29 mouse cellular contexts compared by ENCODE assay signal in genomic region chr5:96762021-96762420, GRCm38 (mm10). TPM values are rescaled to one million over a fixed set of nuclear protein-coding genes. Genes with fewer than 3 reads are reported as not detected.
DNase-seq lines count a peak whose midpoint lies in the region; ATAC-seq and TF ChIP-seq lines count a peak whose summit lies in the region.
"Had no signal": no experiment of that assay in that cellular context is flagged by ENCODE, and none has a peak within 500 bp of the region (broad histone marks: within the 10 kb centered on the region; RNA-seq: fewer than 3 reads in every experiment).

No protein-coding gene starts in this region.

- no peaks in the 10 kb centered on the region for H3K36me3 ChIP-seq in MEL (ENCODE audit: control insufficient read depth in 1 of 2, insufficient read depth in 2 of 2, low read length in 2 of 2)
- H3K36me3 ChIP-seq in kidney, embryonic 14.5 days (ENCODE audit: control insufficient read depth, insufficient read depth, low read length) = peaks cover 10% of the 10 kb centered on the region; the same call in 1 of the 2 replicates
- H3K36me3 ChIP-seq: forebrain, embryonic 12.5 days; hindbrain, embryonic 12.5 days; hindbrain, embryonic 15.5 days had no signal

- H3K79me2 ChIP-seq in MEL (ENCODE audit: control insufficient read depth, insufficient read depth, low read length, poor library complexity) = no peaks in the 10 kb centered on the region

- H3K4me2 ChIP-seq in kidney, embryonic 14.5 days (replicated peaks; ENCODE audit: low read depth, low read length) = no peak overlapping the region
- H3K4me2 ChIP-seq: embryonic facial prominence, embryonic 13.5 days; forebrain, embryonic 12.5 days; heart, embryonic 12.5 days; heart, embryonic 15.5 days; hindbrain, embryonic 12.5 days; hindbrain, embryonic 15.5 days had no signal

- ATAC-seq in granulocyte monocyte progenitor cell, adult 5-6 weeks (replicated peaks; ENCODE audit: poor library complexity, severe bottlenecking) = peak; percentile 82
- ATAC-seq in kidney, embryonic 14.5 days (ENCODE audit: low FRiP score, low TSS enrichment) = no peak
- ATAC-seq: forebrain, embryonic 16.5 days; intestine, postnatal 0 days; Patski had no signal

- H3K9ac ChIP-seq in MEL (ENCODE audit: control insufficient read depth, low read depth, low read length, poor library complexity, severe bottlenecking) = no peak overlapping the region
- no peak overlapping the region for H3K9ac ChIP-seq in kidney, embryonic 14.5 days (ENCODE audit: low read depth, low read length)
- H3K9ac ChIP-seq: embryonic facial prominence, embryonic 13.5 days; forebrain, embryonic 12.5 days; heart, embryonic 12.5 days; heart, embryonic 15.5 days; hindbrain, embryonic 12.5 days; hindbrain, embryonic 15.5 days had no signal

- H3K27ac ChIP-seq in MEL (ENCODE audit: control insufficient read depth, low read depth, low read length) = no peak overlapping the region
- H3K27ac ChIP-seq in kidney, embryonic 14.5 days (ENCODE audit: low read depth, low read length) = no peak overlapping the region
- H3K27ac ChIP-seq: embryonic facial prominence, embryonic 10.5 days; embryonic facial prominence, embryonic 13.5 days; forebrain, embryonic 12.5 days; heart, embryonic 15.5 days; hindbrain, embryonic 12.5 days; hindbrain, embryonic 15.5 days had no signal

- 94% methylated on average over 1 of the region's 1 CpGs for WGBS in kidney, embryonic 14.5 days

- TF ChIP-seq EP300 in MEL (IDR thresholded peaks at IDR 0.05; ENCODE audit: low read depth in 1 of 2, low read length in 2 of 2) = no peak

- no peak for TF ChIP-seq POLR2A in MEL (IDR thresholded peaks at IDR 0.05; ENCODE audit: control insufficient read depth in 1 of 2, insufficient read depth in 1 of 2, low read depth in 1 of 2, low read length in 2 of 2, poor library complexity in 1 of 2)

- TF ChIP-seq CTCF in MEL (IDR thresholded peaks at IDR 0.05 in 2 of 3, conservative IDR thresholded peaks at IDR 0.05 in 1 of 3; ENCODE audit: control insufficient read depth in 1 of 3, insufficient read depth in 1 of 3, low read depth in 2 of 3, low read length in 3 of 3, poor library complexity in 1 of 3, severe bottlenecking in 1 of 3) = no peak

- no peak for TF ChIP-seq RAD21 in MEL (IDR thresholded peaks at IDR 0.05; ENCODE audit: low read depth, low read length)

- no peaks in the 10 kb centered on the region; a peak in 2 of 4 replicates for H3K4me1 ChIP-seq in MEL (ENCODE audit: control insufficient read depth in 1 of 2, insufficient read depth in 2 of 2, low read length in 2 of 2)
- H3K4me1 ChIP-seq in kidney, embryonic 14.5 days (ENCODE audit: control insufficient read depth, insufficient read depth, low read length) = no peaks in the 10 kb centered on the region
- H3K4me1 ChIP-seq: embryonic facial prominence, embryonic 13.5 days; heart, embryonic 15.5 days; hindbrain, embryonic 12.5 days; hindbrain, embryonic 15.5 days had no signal

- H3K27me3 ChIP-seq in MEL (ENCODE audit: control insufficient read depth in 1 of 2, insufficient read depth in 2 of 2, low read length in 2 of 2) = no peaks in the 10 kb centered on the region
- no peaks in the 10 kb centered on the region for H3K27me3 ChIP-seq in kidney, embryonic 14.5 days (ENCODE audit: control insufficient read depth, insufficient read depth, low read length)
- H3K27me3 ChIP-seq: embryonic facial prominence, embryonic 13.5 days; forebrain, embryonic 12.5 days; heart, embryonic 12.5 days; heart, embryonic 15.5 days; hindbrain, embryonic 12.5 days; hindbrain, embryonic 15.5 days; Patski had no signal

- DNase-seq in A20 (ENCODE audit: low read depth, low spot score) (peak; percentile 6), MEL (ENCODE audit: low read depth, low spot score) (peak; percentile 39)
- no peak for DNase-seq in thymus, postnatal 25 days
- DNase-seq in thymus, adult 18-20 months = no peak
- DNase-seq: adrenal gland, postnatal 10 days; adrenal gland, postnatal 36 days; B cell, adult 2 months; cerebellum, adult 18-20 months; cerebellum, adult 9-11 months; cerebellum, postnatal 25 days; embryo, embryonic 11 days; gastrocnemius, postnatal 10 days; gastrocnemius, postnatal 36 days; heart, adult 18-20 months; heart, postnatal 10 days; heart, postnatal 36 days had no signal

- no peaks in the 10 kb centered on the region for H3K9me3 ChIP-seq in MEL (replicated peaks; ENCODE audit: insufficient read depth, low read length)
- H3K9me3 ChIP-seq in kidney, embryonic 14.5 days (ENCODE audit: control insufficient read depth, low read length) = no peaks in the 10 kb centered on the region
- H3K9me3 ChIP-seq: embryonic facial prominence, embryonic 10.5 days; embryonic facial prominence, embryonic 13.5 days; forebrain, embryonic 12.5 days; heart, embryonic 12.5 days; heart, embryonic 15.5 days; hindbrain, embryonic 12.5 days; hindbrain, embryonic 15.5 days had no signal

- no peak overlapping the region for H3K4me3 ChIP-seq in MEL (ENCODE audit: control insufficient read depth in 1 of 2, insufficient read depth in 1 of 2, low read depth in 2 of 2, low read length in 2 of 2)
- no peak overlapping the region for H3K4me3 ChIP-seq in kidney, embryonic 14.5 days (ENCODE audit: low read length)
- H3K4me3 ChIP-seq: embryonic facial prominence, embryonic 10.5 days; embryonic facial prominence, embryonic 13.5 days; erythroblast, embryonic 14.5 days; forebrain, embryonic 12.5 days; heart, embryonic 12.5 days; heart, embryonic 15.5 days; hindbrain, embryonic 12.5 days; hindbrain, embryonic 15.5 days had no signal

TF ChIP-seq in MEL, 35 proteins besides CTCF, POLR2A, EP300 and RAD21:
- TF ChIP-seq TBP (IDR thresholded peaks at IDR 0.05; ENCODE audit: low read depth, low read length) (no peak), ETS1 (IDR thresholded peaks at IDR 0.05; ENCODE audit: low read depth, low read length) (no peak), RCOR1 (IDR thresholded peaks at IDR 0.05; ENCODE audit: low read depth, low read length) (no peak), CHD2 (IDR thresholded peaks at IDR 0.05; ENCODE audit: low read length) (no peak), HCFC1 (IDR thresholded peaks at IDR 0.05; ENCODE audit: low read depth, low read length) (no peak), MAX (IDR thresholded peaks at IDR 0.05; ENCODE audit: low read length) (no peak)

RNA-seq across cellular contexts. Expression of gene Anxa3, which starts 31.1 kb away (rescaled TPM):
- 0.54 and 0.72 TPM in 2 replicates for total RNA-seq in MEL (2012; rRNA removed)
- polyA plus RNA-seq in MEL (2012; ENCODE audit: insufficient read depth in 1 of 2, insufficient read length in 2 of 2, low read depth in 1 of 2, low replicate concordance in 2 of 2, missing spikeins in 1 of 2) = 1 to 10 TPM in 1 of 2 experiments, not detected in 1; 2.5 TPM
- 313 and 403 TPM in 2 replicates for total RNA-seq in granulocyte monocyte progenitor cell, adult 5-6 weeks (2014; fragmentation: Nextera tagmentation)
- 343 and 367 TPM in 2 replicates for total RNA-seq in granulocyte monocyte progenitor cell, adult 5-6 weeks (2017)
- polyA plus RNA-seq in kidney, embryonic 14.5 days (2014; fragmentation: Nextera tagmentation; extraction: Ambion mirVana) = 57.3 and 64.9 TPM in 2 replicates
- polyA plus RNA-seq: erythroblast, embryonic 14.5 days had no signal

Comparison
In these comparisons a context has a peak if more than half of its experiments do, and no peak if none do; other contexts are left out.
1. DNase-seq: peak in A20 (single experiment) and MEL (single experiment); none in thymus, postnatal 25 days (single experiment) and thymus, adult 18-20 months (0 of 2).
2. RNA of gene Anxa3, which starts 31.1 kb away (total RNA-seq): 313 to 403 TPM in granulocyte monocyte progenitor cell, adult 5-6 weeks; 0.54 to 0.72 TPM in MEL; every median in the first group is over 100 times any median in the second.